Mouse (Mus musculus) C2C12 (cell line): ENCODE measurements at regions not wholly inside any gene's neighbourhood (a gene's known extent, or its start where the extent isn't known, plus 50 kb on each side); places are given as distances from the start of the nearest gene placed in this dataset.

Experiments
- CEBPB ChIP-seq: IDR thresholded peaks from one replicate; pipeline ENCODE4 v1.6.1; 2011; ENCODE audit warnings: low read depth, mild to moderate bottlenecking, control low read depth, moderate library complexity
- CTCF ChIP-seq: IDR thresholded peaks from one replicate; pipeline ENCODE4 v1.5.1; 2011; ENCODE audit not compliant: control insufficient read depth, insufficient read depth, insufficient read length
- MYOD1 ChIP-seq: IDR thresholded peaks from one replicate; pipeline ENCODE4 v1.6.1; 2011; ENCODE audit warnings: low read depth; ENCODE audit not compliant: control insufficient read depth, insufficient read length
- MYOG ChIP-seq: IDR thresholded peaks from one replicate; pipeline ENCODE4 v1.6.1; 2011; ENCODE audit not compliant: control insufficient read depth, insufficient read length; ENCODE audit errors: extremely low read depth

DNA sequence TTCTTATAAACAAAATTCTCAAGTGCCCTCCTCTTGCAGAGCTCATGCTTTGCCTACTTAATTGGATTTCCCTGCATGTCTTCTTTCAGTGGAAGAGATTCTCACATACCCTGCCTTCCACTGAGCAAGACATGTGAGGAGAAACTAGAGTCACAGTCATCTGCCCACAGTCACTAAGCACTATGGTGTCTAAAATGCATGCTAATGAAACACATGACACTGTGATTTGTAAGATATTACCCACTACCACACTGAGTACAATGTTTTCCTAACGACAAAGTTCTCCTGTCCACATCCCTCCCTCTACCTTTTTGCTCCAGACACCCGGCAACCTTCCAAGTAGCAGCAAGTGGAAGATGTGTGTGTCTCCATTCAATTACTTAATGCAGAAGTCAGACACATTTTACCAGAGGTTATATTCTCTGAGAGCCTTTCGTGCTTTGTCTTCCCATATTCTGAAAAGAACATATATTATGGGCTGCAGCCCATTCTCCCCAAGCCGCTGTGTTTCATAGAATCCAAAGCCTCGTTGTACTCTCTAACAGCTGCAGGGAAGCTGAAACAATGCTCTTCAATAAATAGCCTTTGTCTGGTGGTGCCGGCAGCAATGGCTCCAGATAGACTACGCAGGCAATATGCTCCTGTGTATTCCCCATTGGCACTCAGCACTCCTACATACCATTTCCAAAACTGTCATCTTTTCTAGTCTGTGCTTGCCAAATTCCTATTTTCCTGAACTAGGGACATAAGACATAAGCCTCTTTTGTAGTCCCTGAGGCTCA lies 670.7 kb downstream of the Poteg start:
- TF ChIP-seq CEBPB (no peak), MYOD1 (no peak), MYOG (no peak), CTCF (no peak)
